Mouse (Mus musculus): ENCODE data around the gene Vsx2. TPM values are rescaled to one million over a fixed set of nuclear protein-coding genes. Genes with fewer than 3 reads are reported as not detected.
"Not testable (repeated sequence)": the region's sequence is repeated elsewhere in the genome, so short reads cannot be mapped to it uniquely, and the experiment has no call there.

The Vsx2 gene
- polyA plus RNA-seq (2015; fragmentation: Nextera tagmentation; extraction: Ambion mirVana), result not detected in 2 replicates

DNA sequence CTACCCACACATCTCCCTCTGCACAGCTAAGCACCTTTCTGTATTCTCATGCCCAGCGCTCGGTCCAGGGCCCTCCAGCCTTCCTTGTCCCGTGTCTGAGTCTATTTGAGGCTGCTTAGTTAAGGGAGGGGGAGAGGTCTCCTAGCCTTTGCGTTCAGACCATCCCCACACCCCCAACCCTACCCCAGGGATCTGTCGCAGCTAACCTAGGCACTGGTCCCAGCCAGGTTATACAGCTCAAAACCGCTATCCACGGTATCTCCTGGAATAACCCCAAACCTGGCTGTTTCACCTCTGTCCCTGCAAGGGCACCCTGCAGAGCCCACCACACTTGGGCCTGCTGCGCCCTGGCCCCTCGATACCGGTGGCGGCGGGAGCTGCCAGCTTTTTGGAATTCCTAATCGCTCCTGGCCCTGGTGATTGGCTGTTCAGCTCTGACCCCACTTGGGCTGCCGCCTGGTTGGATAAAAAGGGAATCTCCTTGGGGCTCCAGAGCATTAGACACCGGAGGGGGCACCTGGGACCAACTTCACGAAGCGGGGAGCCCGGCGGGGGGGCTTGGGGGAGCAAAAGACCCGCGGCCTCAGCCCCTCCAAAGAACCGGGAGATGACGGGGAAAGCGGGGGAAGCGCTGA is at the start of gene Vsx2:
Gene Vsx2, plus strand, starts transcription at position 427 of the 635 bp plus-strand sequence.
- peak within 1 kb of the TSS; percentile 33 for H3K4me3 ChIP-seq

DNA sequence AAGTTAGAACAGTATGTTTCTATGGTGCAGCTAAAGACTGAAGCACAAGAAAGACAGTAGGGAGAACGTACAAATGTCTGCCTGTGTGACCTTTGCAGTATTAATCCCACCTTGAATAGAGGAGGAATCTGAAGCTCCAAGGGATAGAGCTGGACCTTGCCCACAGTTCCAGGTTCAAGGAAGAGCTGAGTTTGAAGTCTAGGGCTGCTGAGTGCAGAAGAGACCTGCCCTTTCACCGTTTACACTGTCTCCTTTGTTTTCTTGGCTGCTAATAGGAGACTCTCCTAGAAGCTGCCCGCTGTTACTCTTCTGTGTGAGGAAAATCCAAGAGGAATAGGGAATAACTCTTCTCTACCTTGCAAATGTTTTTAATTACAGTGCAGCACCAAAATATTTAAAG is 45.8 kb upstream of the Vsx2 start:
- Histone ChIP-seq H3K4me3 (no peak overlapping the region), H3K4me1 (no peaks in the 10 kb centered on the region), H3K9ac (no peak overlapping the region), H3K4me2 (no peak overlapping the region), H3K9me3 (no peaks in the 10 kb centered on the region), H3K27ac (replicated peaks) (no peak overlapping the region), H3K36me3 (peaks cover 14% of the 10 kb centered on the region), H3K27me3 (replicated peaks) (no peaks in the 10 kb centered on the region)
- WGBS, result 64% methylated on average over 3 of the region's 3 CpGs
- no peak for ATAC-seq (ENCODE audit: extremely low read depth, insufficient number of reproducible peaks, low FRiP score, low TSS enrichment)

More for the DNA sequence above, at the start of gene Vsx2:
- Histone ChIP-seq H3K9ac (no peak within 1 kb of the TSS), H3K4me2 (peak within 1 kb of the TSS; percentile 43), H3K4me1 (peaks cover 27% of the 10 kb centered on the region), H3K27me3 (replicated peaks) (peaks cover 93% of the 10 kb centered on the region), H3K9me3 (no peaks in the 10 kb centered on the region), H3K36me3 (no peaks in the 10 kb centered on the region), H3K27ac (replicated peaks) (no peak within 1 kb of the TSS)
- no peak for ATAC-seq (ENCODE audit: extremely low read depth, insufficient number of reproducible peaks, low FRiP score, low TSS enrichment)
- 3% methylated on average over 25 of the region's 25 CpGs for WGBS

DNA sequence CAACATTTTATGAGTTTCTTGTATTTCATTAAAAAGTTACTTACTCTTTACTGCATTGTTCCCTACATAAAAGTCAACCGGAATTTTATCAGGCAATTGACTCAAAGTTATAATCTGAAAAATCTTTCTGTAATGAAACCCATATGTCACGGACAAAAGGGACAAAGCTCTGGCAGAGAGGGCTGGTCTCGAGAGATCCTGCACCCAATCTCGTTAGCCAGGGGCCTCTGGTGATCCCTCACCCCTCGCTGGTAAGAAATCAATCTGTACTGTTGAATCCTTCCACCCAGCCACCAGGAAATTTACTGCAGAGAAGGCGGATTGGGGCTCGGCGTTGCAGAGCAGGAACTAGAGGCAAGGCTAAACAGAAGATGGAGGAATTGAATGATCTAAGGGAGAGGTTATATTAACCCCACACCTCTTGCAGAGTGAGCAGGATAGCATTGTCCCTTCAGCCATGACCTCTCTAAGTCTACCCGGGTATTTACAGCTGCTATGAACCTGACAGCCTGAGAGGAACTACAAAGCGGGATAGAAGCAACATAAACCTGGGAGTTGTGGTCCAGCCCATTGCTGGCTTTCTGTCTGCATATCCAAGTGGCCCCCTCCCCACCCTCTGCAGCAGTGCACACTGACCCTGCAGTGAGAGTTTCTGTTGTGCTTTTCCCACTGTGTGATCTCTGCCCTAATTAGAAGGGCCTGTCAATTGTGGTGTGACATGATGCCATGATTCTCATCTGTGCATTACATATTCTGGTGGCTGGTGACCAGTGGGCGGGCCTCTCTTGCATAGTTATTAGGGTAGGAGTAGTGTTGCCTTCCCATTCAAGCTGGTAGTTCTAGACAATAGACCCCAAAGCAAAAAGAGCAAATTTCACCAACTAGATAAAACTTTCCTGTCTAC is 45.2 kb upstream of the Vsx2 start:
- H3K36me3 ChIP-seq, result peaks cover 11% of the 10 kb centered on the region
- H3K9ac ChIP-seq, result no peak overlapping the region
- H3K27me3 ChIP-seq (replicated peaks), result no peaks in the 10 kb centered on the region
- no peak overlapping the region for H3K4me3 ChIP-seq
- no peak for ATAC-seq (ENCODE audit: extremely low read depth, insufficient number of reproducible peaks, low FRiP score, low TSS enrichment)
- 68% methylated on average over 11 of the region's 11 CpGs for WGBS
- H3K4me1 ChIP-seq, result no peaks in the 10 kb centered on the region
- H3K27ac ChIP-seq (replicated peaks), result no peak overlapping the region
- H3K9me3 ChIP-seq, result no peaks in the 10 kb centered on the region
- H3K4me2 ChIP-seq, result no peak overlapping the region

DNA sequence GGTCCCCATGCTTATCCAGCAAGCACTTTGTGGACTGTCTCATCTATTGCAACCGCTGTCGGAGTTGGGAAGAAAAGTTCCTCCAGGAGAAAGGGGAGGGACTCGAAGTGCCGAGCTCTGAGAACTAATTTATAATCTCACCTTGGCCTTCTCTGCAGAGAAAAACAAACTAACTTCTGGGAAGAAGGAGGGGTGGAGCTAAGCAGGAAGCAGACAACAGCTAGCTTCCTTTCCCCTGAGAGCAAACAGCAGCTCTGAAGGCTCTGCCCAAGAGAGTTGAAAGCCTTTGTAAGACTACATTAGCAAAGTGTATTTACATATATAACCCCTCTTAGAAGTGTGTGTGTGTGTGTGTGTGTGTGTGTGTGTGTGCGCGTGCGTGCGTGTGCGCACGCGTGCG is 44.1 kb upstream of the Vsx2 start:
- no peaks in the 10 kb centered on the region for H3K4me1 ChIP-seq
- peaks cover 14% of the 10 kb centered on the region for H3K36me3 ChIP-seq
- H3K9me3 ChIP-seq, result no peaks in the 10 kb centered on the region
- no peak overlapping the region for H3K4me3 ChIP-seq
- no peak overlapping the region for H3K4me2 ChIP-seq
- no peak for ATAC-seq (ENCODE audit: extremely low read depth, insufficient number of reproducible peaks, low FRiP score, low TSS enrichment)
- no peak overlapping the region for H3K9ac ChIP-seq
- 79% methylated on average over 12 of the region's 12 CpGs for WGBS
- H3K27me3 ChIP-seq (replicated peaks), result no peaks in the 10 kb centered on the region
- no peak overlapping the region for H3K27ac ChIP-seq (replicated peaks)

DNA sequence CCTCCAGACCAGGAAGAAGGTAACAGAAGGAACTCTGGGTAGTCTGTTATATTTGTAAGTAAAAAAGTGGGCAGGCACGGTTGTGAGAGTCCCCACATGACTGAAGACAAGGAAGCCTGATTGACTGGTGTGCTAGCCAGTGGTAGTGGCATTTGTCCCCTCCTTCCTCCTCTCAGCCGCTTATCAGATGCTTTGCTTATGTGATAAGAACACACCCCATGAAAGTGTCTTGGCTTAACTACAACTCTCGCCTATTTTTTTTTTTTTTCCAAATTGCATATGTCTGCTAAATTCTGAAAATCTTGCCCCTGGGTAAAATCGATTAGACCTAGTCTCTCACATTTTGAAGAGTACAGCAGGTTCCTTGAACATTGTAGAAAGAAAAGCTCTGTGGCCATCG is 39.1 kb upstream of the Vsx2 start:
- no peak overlapping the region for H3K27ac ChIP-seq (replicated peaks)
- no peak overlapping the region for H3K9ac ChIP-seq
- H3K9me3 ChIP-seq, result no peaks in the 10 kb centered on the region
- H3K4me3 ChIP-seq, result no peak overlapping the region
- ATAC-seq (ENCODE audit: extremely low read depth, insufficient number of reproducible peaks, low FRiP score, low TSS enrichment), result no peak
- H3K4me2 ChIP-seq, result no peak overlapping the region
- peaks cover 31% of the 10 kb centered on the region for H3K36me3 ChIP-seq
- WGBS, result 73% methylated on average over 5 of the region's 5 CpGs
- no peaks in the 10 kb centered on the region for H3K27me3 ChIP-seq (replicated peaks)
- peaks cover 5% of the 10 kb centered on the region; the same call in 1 of the 2 replicates for H3K4me1 ChIP-seq

DNA sequence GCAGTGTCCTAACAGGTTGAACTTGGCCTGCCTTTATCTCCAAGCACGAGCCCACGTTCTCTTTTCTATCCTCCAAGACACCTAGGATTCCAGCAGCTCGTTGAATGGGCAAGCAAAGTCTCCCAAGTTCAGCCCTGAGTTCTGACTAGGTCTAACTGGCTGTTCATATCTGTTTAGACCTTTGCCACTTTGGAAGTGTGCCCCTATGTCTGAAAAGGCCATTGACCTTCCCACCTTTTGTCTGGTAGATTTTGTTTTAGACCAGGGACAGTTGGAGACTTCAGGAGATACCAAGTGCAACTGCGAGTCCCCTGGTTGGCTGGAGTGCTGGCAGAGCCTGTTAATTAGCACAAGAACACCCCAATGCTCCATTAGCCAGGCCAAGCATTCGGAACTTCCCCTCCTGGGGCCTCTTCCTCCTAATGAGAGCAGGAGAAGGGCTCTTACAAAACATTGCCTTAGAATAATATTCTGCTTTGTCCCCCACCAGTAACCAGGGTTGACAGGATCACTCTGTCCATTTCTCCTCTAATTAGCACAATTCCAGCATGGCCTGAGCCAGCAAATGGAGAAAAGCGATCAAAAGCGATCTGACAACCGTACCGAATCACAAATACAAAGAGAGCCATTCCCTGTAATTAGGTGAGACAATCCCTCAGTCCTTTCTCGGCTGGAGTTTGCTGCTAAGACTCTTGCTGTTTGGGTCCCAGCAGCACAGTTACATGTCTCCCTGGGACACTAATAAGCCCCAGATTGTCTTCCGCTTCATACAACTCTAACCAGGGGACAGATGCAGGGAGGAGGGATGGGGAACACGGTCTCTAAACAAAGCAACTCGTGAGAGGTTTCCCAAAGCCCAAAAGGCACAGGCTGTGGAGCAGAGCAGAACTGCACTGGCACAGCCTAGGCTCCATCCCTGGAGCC is 37.4 kb upstream of the Vsx2 start:
- Histone ChIP-seq H3K9me3 (no peaks in the 10 kb centered on the region), H3K9ac (no peak overlapping the region), H3K27ac (replicated peaks) (no peak overlapping the region), H3K36me3 (peaks cover 23% of the 10 kb centered on the region), H3K4me3 (no peak overlapping the region), H3K4me1 (peaks cover 5% of the 10 kb centered on the region; the same call in 1 of the 2 replicates), H3K4me2 (no peak overlapping the region), H3K27me3 (replicated peaks) (no peaks in the 10 kb centered on the region)
- no peak for ATAC-seq (ENCODE audit: extremely low read depth, insufficient number of reproducible peaks, low FRiP score, low TSS enrichment)
- 81% methylated on average over 13 of the region's 13 CpGs for WGBS

DNA sequence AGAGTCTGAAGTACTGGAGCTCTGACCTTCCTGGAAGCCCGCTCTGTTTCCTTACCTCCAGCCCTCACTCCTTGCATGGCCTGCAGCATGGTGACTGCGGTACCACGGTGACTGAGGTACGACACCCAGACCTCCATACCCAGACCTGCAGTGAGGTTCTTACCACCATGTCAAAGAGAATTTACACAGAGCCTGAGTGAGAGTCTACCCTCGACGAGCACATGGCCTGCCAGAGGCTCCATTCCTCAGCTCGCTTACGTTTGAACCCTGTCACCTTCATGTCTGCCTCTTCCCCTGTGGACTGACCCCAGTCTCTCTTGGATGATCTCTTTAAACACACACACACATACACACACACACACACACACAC is 36.7 kb upstream of the Vsx2 start:
- H3K27ac ChIP-seq (replicated peaks), result no peak overlapping the region
- 88% methylated on average over 8 of the region's 8 CpGs for WGBS
- H3K27me3 ChIP-seq (replicated peaks), result no peaks in the 10 kb centered on the region
- ATAC-seq (ENCODE audit: extremely low read depth, insufficient number of reproducible peaks, low FRiP score, low TSS enrichment), result no peak
- no peak overlapping the region for H3K4me2 ChIP-seq
- no peaks in the 10 kb centered on the region for H3K9me3 ChIP-seq
- H3K4me3 ChIP-seq, result no peak overlapping the region
- H3K36me3 ChIP-seq, result peaks cover 23% of the 10 kb centered on the region
- H3K4me1 ChIP-seq, result peaks cover 5% of the 10 kb centered on the region; the same call in 1 of the 2 replicates
- no peak overlapping the region for H3K9ac ChIP-seq

DNA sequence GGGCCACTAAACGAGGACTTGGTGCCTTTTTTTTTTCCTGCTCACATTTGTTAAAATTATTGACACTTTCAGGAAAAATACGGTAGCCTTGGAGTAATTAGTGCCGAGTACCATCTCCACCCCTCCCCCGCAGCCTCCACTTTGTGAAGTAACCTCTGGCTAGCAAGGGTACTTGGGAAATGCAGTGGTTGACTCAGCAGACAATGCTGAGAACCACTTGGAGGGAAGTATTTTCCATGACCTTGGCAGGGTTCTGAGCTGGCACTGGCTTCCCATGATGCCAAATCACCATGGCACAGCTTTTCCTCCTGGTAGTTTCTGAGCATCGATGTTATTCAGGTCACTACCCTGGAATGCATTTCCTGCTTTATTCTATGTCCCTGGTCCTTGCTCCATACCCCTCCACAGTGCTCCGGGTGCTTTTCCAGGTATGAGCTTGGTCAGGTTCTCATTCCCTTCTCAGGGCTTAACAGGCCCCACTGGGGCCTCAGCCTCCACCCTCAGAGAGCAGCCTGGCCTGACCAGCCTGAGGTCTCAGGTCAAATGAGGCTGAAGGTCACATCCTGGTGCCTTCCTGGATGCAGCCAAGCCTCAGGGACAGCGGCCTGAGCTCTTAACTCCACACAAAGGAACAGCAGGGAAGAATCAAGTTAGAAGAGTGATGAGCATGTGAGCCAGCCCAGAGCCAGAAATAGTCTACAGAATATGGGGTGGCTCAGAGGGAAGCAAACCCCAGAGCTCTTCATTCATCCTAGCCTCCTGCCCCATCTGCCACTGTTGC is 35.7 kb upstream of the Vsx2 start:
- Histone ChIP-seq H3K9ac (no peak overlapping the region), H3K27me3 (replicated peaks) (no peaks in the 10 kb centered on the region), H3K4me1 (peaks cover 5% of the 10 kb centered on the region; the same call in 1 of the 2 replicates), H3K4me2 (no peak overlapping the region), H3K9me3 (no peaks in the 10 kb centered on the region), H3K27ac (replicated peaks) (no peak overlapping the region), H3K4me3 (no peak overlapping the region), H3K36me3 (peaks cover 23% of the 10 kb centered on the region)
- no peak for ATAC-seq (ENCODE audit: extremely low read depth, insufficient number of reproducible peaks, low FRiP score, low TSS enrichment)
- 77% methylated on average over 7 of the region's 7 CpGs for WGBS

DNA sequence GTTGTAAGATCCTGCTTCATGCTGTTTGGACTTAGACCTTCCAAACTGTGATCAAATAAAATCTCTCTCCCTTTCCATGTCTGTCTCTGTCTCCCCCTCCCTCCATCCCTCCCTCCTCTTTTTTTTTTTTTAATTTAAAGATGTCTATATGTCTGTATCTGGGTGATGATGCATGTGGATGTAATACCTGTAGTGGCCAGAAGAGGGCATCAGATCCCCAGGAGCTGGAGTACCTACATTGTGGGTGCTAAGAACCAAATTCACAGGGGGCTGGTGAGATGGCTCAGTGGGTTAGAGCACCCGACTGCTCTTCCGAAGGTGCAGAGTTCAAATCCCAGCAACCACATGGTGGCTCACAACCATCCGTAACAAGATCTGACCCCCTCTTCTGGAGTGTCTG is 30.0 kb upstream of the Vsx2 start:
- H3K4me3 ChIP-seq; H3K4me1 ChIP-seq; H3K36me3 ChIP-seq; H3K27ac ChIP-seq (replicated peaks); H3K4me2 ChIP-seq; H3K9ac ChIP-seq; H3K27me3 ChIP-seq (replicated peaks); ATAC-seq (ENCODE audit: extremely low read depth, insufficient number of reproducible peaks, low FRiP score, low TSS enrichment); H3K9me3 ChIP-seq: not testable (repeated sequence)
- 87% methylated on average over 3 of the region's 3 CpGs for WGBS

DNA sequence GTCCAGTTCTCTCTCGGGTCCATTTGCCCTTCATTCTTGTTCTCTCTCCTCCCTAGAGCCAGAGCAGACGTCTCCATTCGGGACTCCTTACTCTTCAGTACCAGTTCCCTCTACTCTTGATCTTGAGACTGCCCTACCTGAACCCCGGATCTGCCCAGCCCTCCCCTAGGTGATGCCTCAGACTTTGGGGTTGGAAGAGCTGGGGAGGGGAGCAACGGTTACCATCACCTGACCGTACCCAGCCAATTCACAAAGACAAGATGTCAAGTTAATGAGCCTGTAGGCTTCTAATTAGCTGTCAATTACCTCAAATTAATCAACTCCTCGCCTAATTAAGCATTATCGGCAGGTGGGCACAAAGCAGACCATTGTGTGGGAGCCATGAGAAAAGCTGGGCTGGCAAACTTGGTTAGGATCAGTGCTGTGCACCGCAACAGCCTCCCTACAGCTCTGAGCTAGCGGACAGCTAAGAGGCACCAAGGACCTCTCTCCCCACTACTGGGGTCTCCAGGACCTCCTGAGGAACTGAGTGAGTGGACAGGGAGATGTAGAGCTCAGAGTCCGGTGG is 28.1 kb upstream of the Vsx2 start:
- no peak overlapping the region for H3K27ac ChIP-seq (replicated peaks)
- ATAC-seq (ENCODE audit: extremely low read depth, insufficient number of reproducible peaks, low FRiP score, low TSS enrichment), result no peak
- no peaks in the 10 kb centered on the region for H3K36me3 ChIP-seq
- no peak overlapping the region for H3K4me3 ChIP-seq
- 78% methylated on average over 11 of the region's 11 CpGs for WGBS
- H3K4me1 ChIP-seq, result no peaks in the 10 kb centered on the region
- no peak overlapping the region for H3K4me2 ChIP-seq
- no peaks in the 10 kb centered on the region for H3K9me3 ChIP-seq
- no peak overlapping the region for H3K9ac ChIP-seq
- H3K27me3 ChIP-seq (replicated peaks), result 0 out of 2 replicates have a peak, but pooled peaks cover 2% of the 10 kb centered on the region

Measured in heart, embryonic 13.5 days (tissue).